Comparison of ENCODE assay signal across 24 mouse cellular contexts in the genomic region with DNA sequence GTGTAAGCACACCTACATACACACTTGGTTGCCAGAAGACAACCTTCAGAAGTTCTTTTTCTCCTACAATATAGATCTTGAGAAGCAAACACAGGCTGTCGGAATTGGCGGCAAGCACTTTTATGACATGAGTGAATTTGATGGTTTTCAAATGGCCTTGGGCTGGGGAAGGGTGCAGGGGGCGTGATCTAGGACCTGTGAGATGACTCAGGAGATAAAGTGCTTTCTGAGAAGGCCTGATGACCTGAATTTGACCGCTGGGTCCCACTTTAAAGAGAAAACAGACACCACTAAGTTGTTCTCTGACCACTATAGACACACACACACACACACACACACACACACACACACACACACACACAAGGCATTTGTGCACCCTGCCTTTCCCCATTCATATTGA.
"Had no signal": no experiment of that assay in that cellular context is flagged by ENCODE, and none has a peak within 500 bp of the region (broad histone marks: within the 10 kb centered on the region; RNA-seq: fewer than 3 reads in every experiment).

No protein-coding gene starts in this region.

- H3K4me3 ChIP-seq: kidney, embryonic 15.5 days; left cerebral cortex, adult 2 months; limb, embryonic 12.5 days; limb, embryonic 15.5 days; lung, embryonic 15.5 days; megakaryocyte, embryonic 14.5 days; midbrain, embryonic 10.5 days; midbrain, embryonic 13.5 days; myocyte; neural tube, embryonic 13.5 days; stomach, embryonic 15.5 days had no signal

- H3K27me3 ChIP-seq: kidney, embryonic 15.5 days; limb, embryonic 12.5 days; limb, embryonic 15.5 days; lung, embryonic 15.5 days; megakaryocyte, embryonic 14.5 days; midbrain, embryonic 13.5 days; neural tube, embryonic 13.5 days; stomach, embryonic 15.5 days had no signal

- H3K36me3 ChIP-seq: kidney, embryonic 15.5 days; limb, embryonic 12.5 days; limb, embryonic 15.5 days; lung, embryonic 15.5 days; midbrain, embryonic 10.5 days; midbrain, embryonic 13.5 days; neural tube, embryonic 13.5 days; stomach, embryonic 15.5 days had no signal

- H3K27ac ChIP-seq: kidney, embryonic 15.5 days; left cerebral cortex, adult 2 months; limb, embryonic 12.5 days; limb, embryonic 15.5 days; liver, embryonic 14.5 days; lung, embryonic 15.5 days; midbrain, embryonic 10.5 days; midbrain, embryonic 13.5 days; neural tube, embryonic 13.5 days; stomach, embryonic 15.5 days had no signal

- H3K4me1 ChIP-seq: kidney, embryonic 15.5 days; limb, embryonic 12.5 days; limb, embryonic 15.5 days; lung, embryonic 15.5 days; midbrain, embryonic 10.5 days; midbrain, embryonic 13.5 days; neural tube, embryonic 13.5 days; stomach, embryonic 15.5 days had no signal

- H3K9ac ChIP-seq: kidney, embryonic 15.5 days; limb, embryonic 12.5 days; limb, embryonic 15.5 days; liver, embryonic 14.5 days; lung, embryonic 15.5 days; midbrain, embryonic 13.5 days; neural tube, embryonic 13.5 days; stomach, embryonic 15.5 days had no signal

- H3K9me3 ChIP-seq: kidney, embryonic 15.5 days; limb, embryonic 12.5 days; limb, embryonic 15.5 days; lung, embryonic 15.5 days; megakaryocyte, embryonic 14.5 days; midbrain, embryonic 10.5 days; midbrain, embryonic 13.5 days; neural tube, embryonic 13.5 days; stomach, embryonic 15.5 days had no signal

- H3K4me2 ChIP-seq: kidney, embryonic 15.5 days; limb, embryonic 12.5 days; limb, embryonic 15.5 days; liver, embryonic 11.5 days; lung, embryonic 15.5 days; midbrain, embryonic 13.5 days; neural tube, embryonic 13.5 days; stomach, embryonic 15.5 days had no signal

- DNase-seq: kidney, adult 8-10 months; kidney, postnatal 14 days; kidney, postnatal 4 days; lung, adult 18-20 months; lung, postnatal 10 days; lung, postnatal 36 days; retina, postnatal 1 day; right cerebral cortex, postnatal 25 days; spleen, adult 18-20 months; thymus, postnatal 36 days had no signal

- ATAC-seq: midbrain, embryonic 13.5 days; midbrain, embryonic 16.5 days had no signal
